Mouse (Mus musculus): ENCODE measurements around the gene 9930104L06Rik.

9930104L06Rik gene

DNA sequence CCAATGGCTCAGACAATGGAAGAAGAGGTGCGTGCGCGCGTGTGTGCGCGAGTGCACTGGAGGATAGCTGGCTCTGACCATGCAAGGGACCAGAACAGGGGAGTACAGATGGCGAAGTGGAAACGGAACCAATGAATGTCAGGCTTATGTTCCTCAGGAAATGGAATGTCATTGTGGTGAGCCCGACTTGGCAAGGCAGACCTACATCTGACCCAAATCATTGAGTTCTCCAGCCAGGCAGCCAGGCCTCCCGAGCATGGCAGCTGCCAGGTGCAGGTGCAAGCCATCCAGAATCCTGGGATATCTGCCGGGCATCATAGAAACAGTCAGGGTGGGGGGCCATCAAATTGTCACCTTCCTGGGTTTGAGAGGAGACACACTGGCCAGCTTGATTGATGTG, 24.1 kb downstream of the 9930104L06Rik start:
- DNase-seq (ENCODE audit: low spot score) = no peak

DNA sequence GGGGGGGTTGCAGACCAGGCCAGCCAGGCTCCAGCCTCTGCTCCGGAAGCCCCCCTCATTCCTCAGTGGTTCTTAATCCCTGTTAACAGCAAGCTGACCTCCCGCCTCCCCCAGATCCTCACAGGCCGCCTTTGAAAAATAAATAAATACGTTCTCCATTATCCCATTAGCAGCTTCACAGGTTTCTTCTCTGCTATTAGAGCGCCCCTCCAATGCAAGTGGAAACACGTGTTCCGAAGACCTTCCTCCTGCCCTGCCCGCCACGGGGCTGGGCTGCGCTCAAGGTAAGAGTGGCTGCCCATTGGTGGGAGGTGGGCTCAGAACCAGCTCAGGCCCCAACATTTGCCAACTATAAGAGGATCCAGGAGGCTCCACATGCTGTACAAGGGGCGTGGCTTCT, 25.7 kb downstream of the 9930104L06Rik start:
- DNase-seq (ENCODE audit: low spot score) = no peak

DNA sequence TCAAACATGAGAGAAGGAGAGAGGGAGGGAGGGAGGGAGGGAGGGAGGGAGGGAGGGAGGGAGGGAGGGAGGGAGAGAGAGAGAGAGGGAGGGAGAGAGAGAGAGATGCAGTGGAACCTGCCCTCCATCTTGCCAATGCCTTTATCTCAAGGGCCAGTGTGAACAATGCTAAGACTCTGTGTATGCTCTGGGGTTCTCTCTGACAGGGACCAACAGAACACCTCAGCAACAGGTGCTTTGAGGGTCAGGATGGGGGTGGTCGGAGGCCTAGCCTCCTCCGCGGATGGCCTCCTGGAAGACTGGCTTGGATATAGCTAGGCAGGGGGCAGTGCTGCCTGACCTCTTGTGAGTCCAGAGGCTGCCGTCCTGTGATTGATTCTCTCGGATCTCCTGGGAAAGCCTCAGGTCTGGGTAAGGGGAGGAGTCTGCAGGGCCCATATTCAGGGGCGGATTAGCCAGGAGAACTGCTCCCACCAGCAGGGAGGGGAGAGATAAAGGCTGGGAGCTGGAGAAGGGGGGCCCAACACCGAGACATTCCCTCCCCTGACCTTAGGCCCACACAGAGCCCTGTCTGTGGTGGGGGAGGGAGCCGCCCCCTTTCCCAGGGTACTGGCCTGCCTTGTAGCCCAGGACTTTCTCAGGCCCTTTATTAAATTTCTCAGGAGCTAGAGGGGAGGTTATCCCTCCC, 28.2 kb downstream of the 9930104L06Rik start:
- no peak for DNase-seq (ENCODE audit: low spot score)

DNA sequence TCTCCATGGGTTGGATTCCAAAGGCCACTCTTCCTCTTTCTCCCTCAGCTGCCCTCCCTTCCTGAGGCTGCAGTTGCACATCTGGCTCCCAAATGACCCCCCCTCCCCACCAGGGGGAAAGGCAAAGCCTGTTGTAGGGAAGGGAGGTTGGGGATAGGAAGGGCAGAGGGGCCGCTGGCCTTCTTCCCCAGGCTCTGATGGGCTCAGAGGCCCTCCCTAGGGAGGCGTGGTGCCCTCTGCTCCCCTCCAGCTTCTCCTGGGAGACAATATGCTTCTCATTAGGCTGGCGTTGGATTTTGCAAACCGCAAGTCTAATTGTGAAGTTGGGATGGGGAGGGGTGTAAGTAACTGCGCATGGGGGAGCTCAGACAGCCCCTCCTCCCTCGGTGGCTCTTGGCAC, 31.9 kb downstream of the 9930104L06Rik start:
- DNase-seq (ENCODE audit: low spot score) = no peak

DNA sequence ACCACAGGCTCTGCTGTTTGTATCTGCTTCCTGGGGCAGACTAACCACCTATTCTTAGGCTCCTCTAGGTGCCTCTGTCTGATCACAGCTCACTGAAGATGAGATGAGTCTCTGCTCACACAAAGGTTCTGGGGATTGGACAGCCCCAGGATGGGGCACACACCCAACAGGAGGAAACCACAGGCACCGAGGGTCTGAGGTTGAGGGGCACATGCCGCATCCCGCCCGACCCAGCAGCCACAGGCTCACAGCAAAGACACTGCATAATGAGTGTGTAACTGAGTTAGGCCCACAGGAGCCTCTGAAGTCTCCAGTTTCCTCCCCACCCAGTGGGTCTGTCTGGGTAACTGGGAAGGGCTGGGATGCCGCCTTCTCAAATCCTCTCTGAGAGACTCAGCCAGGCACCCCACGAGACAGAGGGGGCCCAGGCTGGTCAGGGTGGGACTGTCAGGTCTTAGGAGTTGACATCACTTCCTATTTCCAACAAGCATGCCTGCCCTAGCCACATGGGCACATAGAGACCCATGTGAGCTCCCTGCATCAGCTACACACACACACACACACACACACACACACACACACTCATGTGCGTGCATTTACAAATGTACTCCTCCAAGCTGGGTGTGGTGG, 32.5 kb downstream of the 9930104L06Rik start:
- DNase-seq (ENCODE audit: low spot score) = no peak

DNA sequence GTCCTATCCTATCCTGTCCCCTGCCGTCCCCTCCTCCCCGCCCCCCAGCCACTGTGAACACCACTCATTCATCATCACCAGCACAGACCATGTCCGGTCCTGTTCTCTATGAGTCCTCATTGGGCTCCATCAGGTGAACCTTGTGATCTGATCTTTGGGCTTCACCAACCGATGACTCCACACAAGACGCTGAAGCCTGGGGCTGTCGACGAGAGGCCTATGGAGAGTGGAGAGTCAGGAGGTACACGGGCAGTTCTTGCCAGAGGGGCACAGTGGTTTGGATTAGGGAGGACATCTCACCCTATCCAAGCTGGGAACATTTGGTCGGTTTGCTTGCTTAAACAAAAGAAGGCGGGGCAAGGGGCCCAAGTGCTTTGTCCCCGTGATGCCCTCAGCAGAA, 33.3 kb downstream of the 9930104L06Rik start:
- no peak for DNase-seq (ENCODE audit: low spot score)

DNA sequence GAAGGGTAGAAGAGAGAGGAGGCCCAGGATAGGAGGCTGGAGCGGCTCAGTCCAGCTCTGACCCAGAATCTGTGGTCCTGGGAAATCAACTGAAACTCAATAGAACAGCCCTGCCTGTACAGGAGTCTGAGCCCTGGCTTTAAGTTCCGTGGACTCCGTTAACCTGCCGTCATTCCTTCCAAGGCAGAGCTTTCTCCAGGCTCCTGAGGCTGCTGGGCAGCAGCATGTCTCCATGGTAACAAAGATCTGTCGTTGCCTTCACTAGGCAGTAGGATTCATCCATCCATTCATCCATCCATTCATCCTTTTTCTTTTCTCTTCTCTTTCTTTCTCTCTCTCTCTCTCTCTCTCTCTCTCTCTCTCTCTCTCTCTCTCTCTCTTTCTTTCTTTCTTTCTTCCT, 33.8 kb downstream of the 9930104L06Rik start:
- no peak for DNase-seq (ENCODE audit: low spot score)

DNA sequence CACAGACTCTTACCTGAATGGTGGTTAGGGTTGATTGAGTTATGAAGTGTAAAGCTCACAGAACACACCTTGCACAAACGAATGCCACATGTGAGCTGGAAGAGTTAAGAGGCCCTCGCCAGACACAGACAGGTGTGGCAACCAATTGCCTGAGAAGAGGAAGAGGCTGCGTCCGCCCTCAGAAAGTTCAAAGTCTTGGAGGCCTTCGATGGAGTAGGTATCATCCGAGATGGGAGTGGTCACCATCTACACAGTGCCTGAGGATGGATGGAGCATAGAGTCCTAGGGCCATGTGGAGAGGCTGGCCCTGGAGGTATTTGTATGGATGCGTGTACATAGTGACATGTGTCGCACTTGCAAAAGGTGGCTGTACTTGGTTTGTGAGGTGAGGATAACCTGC, 34.2 kb downstream of the 9930104L06Rik start:
- DNase-seq (ENCODE audit: low spot score) = no peak

DNA sequence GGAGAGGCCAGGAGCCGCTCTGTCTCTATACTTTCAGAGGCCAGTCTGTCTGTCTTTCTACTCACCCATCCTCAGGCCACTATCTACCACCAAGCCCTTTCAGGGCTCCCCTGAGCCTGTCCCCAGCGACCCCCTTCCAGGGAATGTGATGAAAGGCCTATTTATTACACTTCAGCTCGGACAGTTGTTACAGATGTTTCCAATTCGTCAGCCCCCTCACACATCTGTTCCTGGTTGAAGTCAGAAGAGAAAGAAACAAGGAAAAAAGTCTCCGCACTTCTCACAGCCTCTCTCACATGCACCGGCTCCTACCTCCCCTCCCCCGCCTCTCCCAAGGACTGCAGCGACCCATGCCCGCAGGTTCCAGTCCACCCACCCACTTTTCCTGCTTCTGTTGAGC, 35.5 kb downstream of the 9930104L06Rik start:
- no peak for DNase-seq (ENCODE audit: low spot score)

DNA sequence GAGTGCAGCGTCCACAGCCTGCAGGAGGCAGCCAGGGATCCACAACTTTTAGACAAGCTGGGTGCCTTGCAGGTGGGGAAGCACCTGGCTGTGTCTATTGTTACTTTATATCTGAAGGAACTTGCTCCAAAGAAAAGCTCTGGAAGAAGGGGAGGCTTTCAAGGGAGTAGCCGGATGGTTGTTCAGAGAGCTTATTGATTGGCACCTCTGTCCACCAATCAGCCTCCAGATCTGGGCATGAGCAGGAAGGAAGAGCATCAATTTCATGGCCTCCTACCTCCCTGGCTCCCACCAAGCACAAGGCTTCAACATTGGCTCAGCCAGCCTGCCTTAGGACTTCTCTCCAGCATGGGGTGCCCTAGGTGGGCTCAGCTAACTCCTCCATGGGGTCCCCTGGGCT, 36.4 kb downstream of the 9930104L06Rik start:
- no peak for DNase-seq (ENCODE audit: low spot score)

DNA sequence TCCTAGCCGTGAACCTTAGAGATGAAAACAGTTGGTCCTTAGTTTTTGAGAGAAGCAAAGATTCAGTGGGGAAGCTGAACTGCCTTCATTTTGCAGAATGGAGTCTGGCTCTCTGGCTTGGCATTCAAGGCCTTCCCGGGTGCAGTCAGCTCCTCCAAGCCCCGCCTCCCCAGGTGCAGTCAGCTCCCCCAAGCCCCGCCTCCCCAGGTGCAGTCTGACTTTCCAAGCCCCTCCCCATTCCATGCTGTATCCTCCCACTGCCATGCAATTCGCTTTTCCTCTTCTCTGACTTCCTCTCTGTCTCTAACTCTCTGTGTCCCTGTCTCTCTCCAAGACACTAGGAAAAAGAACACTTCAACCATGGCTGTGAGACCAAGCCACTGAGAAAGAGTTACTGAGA, 41.4 kb downstream of the 9930104L06Rik start:
- peak; percentile 24 for DNase-seq (ENCODE audit: low spot score)

DNA sequence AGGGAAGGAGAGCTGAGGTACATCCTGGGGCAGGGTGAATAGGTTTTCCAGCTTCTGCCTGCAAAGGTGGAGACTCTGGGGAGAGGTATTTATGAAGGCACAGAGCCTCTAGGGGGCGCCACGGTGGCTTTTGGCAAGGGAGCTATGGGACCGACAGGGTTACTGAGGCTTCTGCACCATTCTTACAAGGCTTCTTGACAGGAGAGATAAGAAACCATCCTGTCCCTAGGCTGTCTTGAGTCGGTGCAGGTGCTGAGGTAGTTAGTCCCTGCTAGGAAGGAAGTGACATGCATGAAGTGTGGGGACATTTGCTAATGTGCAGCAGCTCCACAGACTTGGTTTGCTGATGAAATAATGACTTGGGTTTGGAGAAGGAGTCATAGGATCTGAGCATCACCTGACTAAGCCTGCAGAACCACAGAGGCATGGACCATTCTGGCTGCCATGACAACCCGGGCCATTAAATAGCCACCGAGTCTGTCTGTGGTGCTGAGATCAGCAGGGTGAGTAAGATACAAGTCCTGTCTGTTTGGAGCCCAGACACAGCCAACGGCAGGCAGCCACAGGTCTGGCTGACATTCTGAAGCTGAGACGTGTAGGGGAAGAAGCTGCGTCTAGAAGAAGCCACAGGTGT, 47.2 kb downstream of the 9930104L06Rik start:
- no peak for DNase-seq (ENCODE audit: low spot score)

DNA sequence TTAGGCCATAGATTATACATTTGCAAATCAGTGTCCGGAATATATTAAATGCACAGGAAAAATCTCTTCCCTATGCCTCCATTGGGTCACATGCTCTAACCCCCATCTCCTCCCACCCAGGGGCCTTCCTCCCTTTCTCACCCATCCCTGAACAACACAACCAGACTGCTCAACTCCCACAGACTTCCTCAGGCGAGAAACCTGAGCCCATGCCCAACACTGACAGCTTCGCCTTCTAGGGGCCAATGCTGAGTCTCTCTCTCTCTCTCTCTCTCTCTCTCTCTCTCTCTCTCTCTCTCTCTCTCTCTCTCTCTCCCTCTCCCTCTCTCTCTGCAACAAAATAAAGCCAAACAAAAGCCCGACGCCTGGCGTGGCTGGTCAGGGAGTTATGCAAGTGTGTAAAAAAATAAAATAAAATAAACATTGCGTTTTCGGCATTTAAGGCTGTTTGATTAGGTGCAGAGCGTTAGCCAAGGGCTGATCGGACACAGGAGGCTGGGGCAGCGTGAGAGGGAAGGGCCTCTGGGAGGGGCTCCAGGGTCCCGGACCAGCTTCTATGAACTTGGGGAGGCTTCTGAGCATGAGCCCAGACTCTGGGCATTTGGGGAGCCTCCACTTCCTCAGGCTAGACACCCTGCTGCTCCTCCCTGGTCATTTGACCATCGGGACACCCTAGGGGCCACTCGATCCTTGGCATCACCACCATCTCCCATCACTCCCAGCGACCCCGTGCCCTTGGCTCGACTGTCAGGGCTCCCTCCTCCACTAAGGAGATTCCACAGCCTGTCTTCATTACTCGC, 48.2 kb downstream of the 9930104L06Rik start:
- DNase-seq (ENCODE audit: low spot score) = no peak

DNA sequence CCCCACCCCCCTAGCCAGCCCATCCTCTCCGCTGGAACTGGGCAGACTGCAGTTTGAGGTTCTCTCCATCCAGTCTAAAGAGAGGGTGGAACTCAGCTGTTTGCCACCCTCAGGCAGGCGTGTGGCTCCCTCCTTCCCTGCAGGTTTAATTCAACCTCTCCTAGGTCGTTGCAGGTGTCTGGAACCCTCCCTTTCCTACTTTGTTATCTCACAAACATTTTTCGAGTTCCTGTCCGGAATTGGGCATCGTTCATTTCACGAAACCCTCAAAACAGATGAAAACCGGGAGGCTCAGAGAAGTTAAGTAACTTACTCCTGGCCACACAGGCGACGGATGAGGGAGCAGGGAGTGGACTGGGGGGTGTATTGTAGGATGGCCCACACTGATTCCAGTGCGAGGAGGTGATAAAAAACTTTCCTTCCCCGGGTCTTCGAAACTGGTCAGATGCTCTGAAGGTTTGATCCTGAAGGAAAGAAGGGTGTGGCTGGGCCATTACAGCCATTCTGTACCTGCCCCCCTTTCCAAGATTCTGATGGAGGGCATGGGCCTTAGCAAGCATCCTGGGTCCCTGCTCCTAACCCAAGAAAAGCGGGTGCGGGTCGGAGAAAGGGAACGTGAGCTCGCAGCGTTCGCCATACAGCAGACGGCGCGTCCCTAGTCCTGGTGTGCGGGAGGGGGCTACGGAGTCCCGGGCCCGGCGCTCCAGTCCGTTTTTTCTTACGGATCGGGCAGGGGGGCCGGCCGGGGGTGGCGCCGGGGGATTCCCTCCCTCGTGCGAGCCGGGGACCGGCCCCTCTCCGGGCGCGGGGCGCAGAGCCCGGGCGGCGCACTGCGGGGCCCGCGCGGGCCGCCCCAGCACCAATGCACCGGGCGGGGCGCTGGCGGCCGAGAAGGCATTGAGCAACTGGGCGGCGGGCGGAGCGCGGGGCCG, 49.1 kb downstream of the 9930104L06Rik start, which contains the start of gene Rspo1:
Gene Rspo1 (plus strand): TSS at position 760 of the 932 bp plus-strand sequence.
- DNase-seq (ENCODE audit: low spot score) = peak; percentile 11

DNA sequence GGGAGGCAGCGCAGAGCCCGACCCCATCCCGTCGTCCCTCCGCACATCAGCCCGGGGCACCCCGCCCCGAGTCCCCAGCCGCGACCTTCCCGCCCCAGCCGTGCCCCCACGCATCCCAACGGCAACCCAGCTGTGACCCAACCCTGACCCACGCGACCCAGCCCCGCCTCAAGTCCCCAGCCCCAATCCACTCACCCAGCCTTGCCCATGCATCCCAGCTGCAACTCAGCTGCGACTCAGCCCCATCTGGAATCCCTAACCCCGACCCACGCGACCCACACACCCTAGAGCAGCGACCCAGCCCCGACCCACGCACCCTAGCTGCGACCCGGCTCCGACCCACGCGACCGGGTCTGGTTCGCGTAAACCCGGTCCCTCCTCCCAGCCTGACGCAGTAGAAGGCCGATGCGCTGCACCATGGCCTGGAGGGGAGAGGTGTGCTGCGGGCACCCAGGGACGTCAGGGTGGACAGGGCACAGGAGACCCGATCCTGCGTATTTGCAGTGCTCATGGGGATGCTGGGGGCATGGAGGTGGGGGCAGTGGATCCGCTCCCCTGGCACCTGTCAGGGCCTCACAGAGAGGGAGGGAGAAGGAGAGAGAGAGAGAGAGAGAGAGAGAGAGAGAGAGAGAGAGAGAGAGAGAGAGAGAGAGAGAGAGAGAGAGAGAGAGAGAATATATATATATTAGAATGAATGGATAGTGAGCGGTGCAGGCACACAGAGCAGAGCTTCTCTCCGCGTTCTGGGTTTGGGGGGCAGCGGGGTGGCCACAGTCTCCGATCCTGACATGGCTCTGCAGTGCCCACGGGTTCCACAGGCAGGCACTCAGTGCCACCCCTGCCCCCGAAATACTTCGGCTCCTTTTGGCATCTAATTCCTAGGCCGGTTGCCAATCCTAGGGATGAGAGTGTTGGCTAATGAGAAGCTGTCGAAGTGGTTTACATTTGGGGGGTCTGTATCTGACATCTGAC, 50.2 kb downstream of the 9930104L06Rik start:
- DNase-seq (ENCODE audit: low spot score) = no peak

DNA sequence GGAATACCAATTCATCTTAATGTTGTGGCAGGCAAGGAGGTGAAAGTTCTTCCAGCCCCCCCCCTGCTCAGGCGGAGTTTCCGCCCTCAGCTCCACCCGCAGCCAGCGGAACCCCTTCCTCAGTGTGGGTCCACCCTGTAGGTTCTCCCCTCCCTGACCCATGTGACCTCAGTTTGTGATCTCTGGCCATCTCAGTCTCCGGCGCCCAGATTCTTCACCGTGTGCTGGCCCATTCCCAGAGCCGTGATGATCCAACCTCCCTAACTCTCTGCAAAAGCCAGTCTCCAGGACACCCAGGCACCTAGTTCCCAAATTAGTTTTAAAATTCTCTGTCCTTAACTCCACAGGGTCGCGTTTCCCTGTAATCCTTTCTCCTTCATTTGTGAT, 50.9 kb downstream of the 9930104L06Rik start:
- no peak for DNase-seq (ENCODE audit: low spot score)

DNA sequence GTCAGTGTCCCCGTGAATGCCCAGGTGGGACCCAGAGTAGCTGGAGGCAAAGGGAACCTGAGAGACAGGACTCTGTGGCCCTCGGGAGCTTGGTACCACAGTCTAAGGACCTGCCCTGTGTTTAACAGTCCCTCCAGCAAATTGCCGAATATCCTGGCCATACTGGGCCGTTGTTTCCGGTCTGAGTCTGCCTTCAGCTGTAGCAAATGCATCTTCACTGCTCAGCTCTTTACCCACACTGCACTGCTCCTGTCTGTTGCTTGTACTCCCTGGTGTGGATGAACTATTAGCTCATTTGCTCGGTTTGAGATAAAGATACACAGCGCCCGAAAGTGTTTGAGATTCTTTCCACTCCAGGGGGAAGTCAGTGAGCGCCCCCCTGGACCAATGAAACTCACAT, 51.5 kb downstream of the 9930104L06Rik start:
- no peak for DNase-seq (ENCODE audit: low spot score)

DNA sequence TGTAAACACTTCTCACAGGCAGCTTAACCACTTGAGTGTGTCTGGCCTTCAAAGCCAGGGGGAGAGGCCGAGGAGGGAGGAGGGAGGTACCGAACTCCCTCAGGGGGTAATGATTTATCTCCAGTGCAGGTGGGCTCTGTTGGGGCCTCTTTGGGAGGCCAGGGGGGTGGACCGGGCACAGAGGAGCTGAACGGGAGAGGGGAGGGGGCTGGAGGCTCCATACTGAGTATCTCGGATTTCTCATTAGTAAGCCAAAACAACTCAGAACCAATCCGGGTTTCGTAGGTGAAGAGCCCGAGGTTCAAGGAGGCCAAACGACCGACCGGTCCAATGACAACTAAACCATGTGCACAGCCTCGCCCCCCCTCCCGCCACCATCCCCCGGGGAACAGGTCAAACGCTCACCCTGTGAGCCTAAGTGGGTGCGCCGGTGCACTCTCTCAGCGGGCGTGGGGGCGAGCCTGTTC, 53.0 kb downstream of the 9930104L06Rik start:
- DNase-seq (ENCODE audit: low spot score) = no peak

DNA sequence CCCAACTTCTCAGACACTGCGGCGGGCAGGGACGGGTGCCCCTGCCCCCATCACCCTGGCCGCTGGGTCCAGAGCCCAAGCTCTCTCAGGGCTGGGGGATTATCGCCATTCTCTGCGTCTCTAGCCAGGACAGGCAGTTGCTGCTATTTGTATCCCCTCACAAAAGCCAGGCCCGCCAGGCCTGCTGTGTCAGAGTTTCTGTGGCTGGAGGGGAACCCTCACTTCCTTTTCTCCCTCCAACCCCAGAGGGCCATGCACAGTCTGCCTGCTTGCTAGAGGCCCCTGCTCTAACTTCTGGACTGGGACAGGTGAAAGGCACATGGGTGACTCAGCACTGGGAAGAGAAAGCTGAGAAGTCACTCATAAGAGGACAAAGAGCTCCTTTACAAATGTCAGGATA, 53.5 kb downstream of the 9930104L06Rik start:
- DNase-seq (ENCODE audit: low spot score) = no peak

Data from urinary bladder, postnatal 25 days (tissue).